Mouse (Mus musculus) stomach, postnatal 0 days (tissue): ENCODE data around the gene Il16.

ENCODE experiments used
- CTCF ChIP-seq: IDR thresholded peaks from 2 replicates; pipeline ENCODE4 v1.5.1; 2016; ENCODE audit warnings: antibody characterized with exemption, low read depth, mild to moderate bottlenecking, moderate library complexity
- EP300 ChIP-seq: optimal IDR thresholded peaks from 2 replicates; pipeline ENCODE3; 2016; ENCODE audit warnings: antibody characterized with exemption

DNA sequence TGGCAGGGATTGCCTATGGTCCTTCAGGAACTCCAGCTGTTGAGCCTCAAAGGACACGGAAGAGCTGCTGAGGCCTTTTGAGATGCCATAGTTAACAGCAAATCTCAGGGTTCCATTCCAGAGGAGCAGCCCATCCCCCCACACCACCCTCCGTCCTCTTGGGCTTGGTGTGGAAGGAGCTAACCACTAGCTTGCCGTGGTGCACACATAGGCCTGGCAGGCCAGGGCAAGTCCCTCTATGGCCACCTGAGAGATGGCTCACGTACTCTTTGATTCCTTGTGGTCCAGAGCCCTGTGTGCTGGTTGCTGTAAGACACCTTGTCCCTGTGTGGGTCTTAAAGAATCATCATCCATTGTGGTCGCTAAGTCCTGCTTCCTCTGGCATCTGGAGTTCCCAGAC, 104.9 kb downstream of the Il16 start:
- TF ChIP-seq CTCF, result no peak
- no peak for TF ChIP-seq EP300
